In the genomic region with DNA sequence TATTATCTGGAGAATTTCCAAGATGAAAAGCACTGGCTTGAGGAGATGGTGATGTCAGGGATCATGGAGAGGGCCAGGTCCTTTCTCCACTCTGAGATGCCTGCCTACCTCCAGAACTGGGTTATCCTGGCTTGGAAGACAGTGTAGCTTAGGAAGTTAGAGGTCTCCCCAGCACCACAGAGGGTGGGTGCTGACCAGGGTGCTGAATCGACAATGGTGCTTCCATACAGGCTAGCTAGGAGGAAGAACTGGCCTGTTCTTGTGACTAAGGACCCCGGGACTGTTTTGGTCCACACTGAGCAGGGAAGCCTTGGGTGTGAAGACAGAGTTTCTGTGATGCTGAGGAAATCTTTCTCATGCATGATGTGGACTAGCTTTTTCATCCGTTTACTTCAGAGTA, we compare ENCODE assay signal across 9 mouse cellular contexts. TPM values are rescaled to one million over a fixed set of nuclear protein-coding genes. Genes with fewer than 3 reads are reported as not detected.
DNase-seq lines count a peak whose midpoint lies in the region; ATAC-seq and TF ChIP-seq lines count a peak whose summit lies in the region.
"Had no signal": no experiment of that assay in that cellular context is flagged by ENCODE, and none has a peak within 500 bp of the region (broad histone marks: within the 10 kb centered on the region; RNA-seq: fewer than 3 reads in every experiment).

No protein-coding gene starts in this region.

- no peak overlapping the region for H3K4me3 ChIP-seq in kidney, embryonic 14.5 days (ENCODE audit: low read length)
- H3K4me3 ChIP-seq in MEL (ENCODE audit: control insufficient read depth in 1 of 2, insufficient read depth in 1 of 2, low read depth in 2 of 2, low read length in 2 of 2): no peak overlapping the region
- no peak overlapping the region for H3K4me3 ChIP-seq in liver, embryonic 13.5 days (replicated peaks)
- H3K4me3 ChIP-seq: limb, embryonic 13.5 days had no signal

- no peak overlapping the region for H3K9ac ChIP-seq in kidney, embryonic 14.5 days (ENCODE audit: low read depth, low read length)
- H3K9ac ChIP-seq in MEL (ENCODE audit: control insufficient read depth, low read depth, low read length, poor library complexity, severe bottlenecking): no peak overlapping the region
- no peak overlapping the region for H3K9ac ChIP-seq in liver, embryonic 13.5 days
- H3K9ac ChIP-seq: limb, embryonic 13.5 days had no signal

- TF ChIP-seq EP300 in MEL (IDR thresholded peaks at IDR 0.05; ENCODE audit: low read depth in 1 of 2, low read length in 2 of 2): no peak

- H3K4me1 ChIP-seq in kidney, embryonic 14.5 days (ENCODE audit: control insufficient read depth, insufficient read depth, low read length): no peaks in the 10 kb centered on the region
- no peaks in the 10 kb centered on the region for H3K4me1 ChIP-seq in MEL (ENCODE audit: control insufficient read depth in 1 of 2, insufficient read depth in 2 of 2, low read length in 2 of 2)
- H3K4me1 ChIP-seq in liver, embryonic 13.5 days (replicated peaks): no peaks in the 10 kb centered on the region
- H3K4me1 ChIP-seq: limb, embryonic 13.5 days had no signal

- ATAC-seq in kidney, embryonic 14.5 days (ENCODE audit: low FRiP score, low TSS enrichment): peak; percentile 59
- no peak for ATAC-seq in liver, embryonic 13.5 days (ENCODE audit: low read depth)
- ATAC-seq in megakaryocyte, adult 5-6 weeks (ENCODE audit: poor library complexity, severe bottlenecking): no peak

- no peak for TF ChIP-seq RAD21 in MEL (IDR thresholded peaks at IDR 0.05; ENCODE audit: low read depth, low read length)

- H3K4me2 ChIP-seq in kidney, embryonic 14.5 days (replicated peaks; ENCODE audit: low read depth, low read length): no peak overlapping the region
- no peak overlapping the region for H3K4me2 ChIP-seq in liver, embryonic 13.5 days
- H3K4me2 ChIP-seq: limb, embryonic 13.5 days had no signal

- 36% methylated on average over 3 of the region's 3 CpGs for WGBS in kidney, embryonic 14.5 days
- 27% methylated on average over 3 of the region's 3 CpGs for WGBS in liver, embryonic 13.5 days (ENCODE audit: insufficient replicate concordance)

- no peaks in the 10 kb centered on the region for H3K79me2 ChIP-seq in MEL (ENCODE audit: control insufficient read depth, insufficient read depth, low read length, poor library complexity)

- TF ChIP-seq CTCF in MEL (IDR thresholded peaks at IDR 0.05 in 2 of 3, conservative IDR thresholded peaks at IDR 0.05 in 1 of 3; ENCODE audit: control insufficient read depth in 1 of 3, insufficient read depth in 1 of 3, low read depth in 2 of 3, low read length in 3 of 3, poor library complexity in 1 of 3, severe bottlenecking in 1 of 3): no peak

- no peak for DNase-seq in kidney, adult 18-20 months
- peak; percentile 72 for DNase-seq in MEL (ENCODE audit: low read depth, low spot score)
- DNase-seq in embryo, embryonic 10 days (ENCODE audit: low spot score): peak; percentile 71
- peak; percentile 30 for DNase-seq in liver, embryonic 13.5 days
- DNase-seq in cerebellum, adult 8-10 months: no peak
- no peak for DNase-seq in spleen, postnatal 36 days (ENCODE audit: low spot score in 2 of 2)

- no peaks in the 10 kb centered on the region for H3K27me3 ChIP-seq in kidney, embryonic 14.5 days (ENCODE audit: control insufficient read depth, insufficient read depth, low read length)
- H3K27me3 ChIP-seq in MEL (ENCODE audit: control insufficient read depth in 1 of 2, insufficient read depth in 2 of 2, low read length in 2 of 2): no peaks in the 10 kb centered on the region
- no peaks in the 10 kb centered on the region for H3K27me3 ChIP-seq in liver, embryonic 13.5 days
- H3K27me3 ChIP-seq: limb, embryonic 13.5 days had no signal

- no peaks in the 10 kb centered on the region for H3K9me3 ChIP-seq in kidney, embryonic 14.5 days (ENCODE audit: control insufficient read depth, low read length)
- H3K9me3 ChIP-seq in MEL (replicated peaks; ENCODE audit: insufficient read depth, low read length): no peaks in the 10 kb centered on the region
- no peaks in the 10 kb centered on the region for H3K9me3 ChIP-seq in liver, embryonic 13.5 days (replicated peaks)
- H3K9me3 ChIP-seq: limb, embryonic 13.5 days had no signal

- TF ChIP-seq POLR2A in MEL (IDR thresholded peaks at IDR 0.05; ENCODE audit: control insufficient read depth in 1 of 2, insufficient read depth in 1 of 2, low read depth in 1 of 2, low read length in 2 of 2, poor library complexity in 1 of 2): no peak

- H3K36me3 ChIP-seq in kidney, embryonic 14.5 days (ENCODE audit: control insufficient read depth, insufficient read depth, low read length): peaks cover 11% of the 10 kb centered on the region
- H3K36me3 ChIP-seq in MEL (ENCODE audit: control insufficient read depth in 1 of 2, insufficient read depth in 2 of 2, low read length in 2 of 2): no peaks in the 10 kb centered on the region; a peak in 1 of 4 replicates
- H3K36me3 ChIP-seq in liver, embryonic 13.5 days: peaks cover 27% of the 10 kb centered on the region

- H3K27ac ChIP-seq in kidney, embryonic 14.5 days (ENCODE audit: low read depth, low read length): no peak overlapping the region
- H3K27ac ChIP-seq in MEL (ENCODE audit: control insufficient read depth, low read depth, low read length): no peak overlapping the region
- H3K27ac ChIP-seq in liver, embryonic 13.5 days: no peak overlapping the region
- H3K27ac ChIP-seq: limb, embryonic 13.5 days had no signal

TF ChIP-seq in MEL, 35 proteins besides CTCF, POLR2A, EP300 and RAD21:
- TF ChIP-seq POLR2AphosphoS2 (IDR thresholded peaks at IDR 0.05; ENCODE audit: low read length) (no peak), SIN3A (IDR thresholded peaks at IDR 0.05; ENCODE audit: low read length) (peak; percentile 46; the same call in 1 of the 2 replicates)

RNA-seq across cellular contexts. Expression of a gene that starts 10.8 kb away (rescaled TPM):
- polyA plus RNA-seq in kidney, embryonic 14.5 days (2014; fragmentation: Nextera tagmentation; extraction: Ambion mirVana): 0.55 and 0.77 TPM in 2 replicates
- not detected in 2 replicates for total RNA-seq in MEL (2012; rRNA removed)
- polyA plus RNA-seq in MEL (2012; ENCODE audit: insufficient read depth in 1 of 2, insufficient read length in 2 of 2, low read depth in 1 of 2, low replicate concordance in 2 of 2, missing spikeins in 1 of 2): not detected
- polyA plus RNA-seq in liver, embryonic 13.5 days (2015; fragmentation: Nextera tagmentation; extraction: Ambion mirVana): 0.07 TPM in 2 replicates
- not detected in 2 replicates for total RNA-seq in megakaryocyte, adult 5-6 weeks (2015)
- not detected in 2 replicates for total RNA-seq in megakaryocyte, adult 5-6 weeks (2017)

RNA-seq across cellular contexts. Expression of a gene that starts 31.3 kb away (rescaled TPM):
- polyA plus RNA-seq in kidney, embryonic 14.5 days (2014; fragmentation: Nextera tagmentation; extraction: Ambion mirVana): 43.9 and 49.6 TPM in 2 replicates
- 46.5 and 60.2 TPM in 2 replicates for total RNA-seq in MEL (2012; rRNA removed)
- polyA plus RNA-seq in MEL (2012; ENCODE audit: insufficient read depth in 1 of 2, insufficient read length in 2 of 2, low read depth in 1 of 2, low replicate concordance in 2 of 2, missing spikeins in 1 of 2): 100 to 1,000 TPM in 1 of 2 experiments, not detected in 1; 112 TPM
- polyA plus RNA-seq in liver, embryonic 13.5 days (2015; fragmentation: Nextera tagmentation; extraction: Ambion mirVana): 49.1 and 51.6 TPM in 2 replicates
- total RNA-seq in megakaryocyte, adult 5-6 weeks (2015): 18.0 and 19.0 TPM in 2 replicates
- total RNA-seq in megakaryocyte, adult 5-6 weeks (2017): 10.1 and 10.8 TPM in 2 replicates

RNA-seq across cellular contexts. Expression of a gene that starts 44.3 kb away (rescaled TPM):
- not detected in 2 replicates for polyA plus RNA-seq in kidney, embryonic 14.5 days (2014; fragmentation: Nextera tagmentation; extraction: Ambion mirVana)
- total RNA-seq in MEL (2012; rRNA removed): not detected in 2 replicates
- not detected for polyA plus RNA-seq in MEL (2012; ENCODE audit: insufficient read depth in 1 of 2, insufficient read length in 2 of 2, low read depth in 1 of 2, low replicate concordance in 2 of 2, missing spikeins in 1 of 2)
- polyA plus RNA-seq in liver, embryonic 13.5 days (2015; fragmentation: Nextera tagmentation; extraction: Ambion mirVana): not detected in 2 replicates
- total RNA-seq in megakaryocyte, adult 5-6 weeks (2015): not detected in 2 replicates
- total RNA-seq in megakaryocyte, adult 5-6 weeks (2017): not detected in 2 replicates
- polyA plus RNA-seq: limb, embryonic 13.5 days had no signal

Comparison
In these comparisons a context has a peak if more than half of its experiments do, and no peak if none do; other contexts are left out.
1. DNase-seq: peak in MEL (single experiment), embryo, embryonic 10 days (single experiment) and liver, embryonic 13.5 days (single experiment); none in kidney, adult 18-20 months (single experiment), cerebellum, adult 8-10 months (single experiment) and spleen, postnatal 36 days (0 of 2).